Mouse (Mus musculus): ENCODE measurements around the gene Plekho1. TPM values are rescaled to one million over a fixed set of nuclear protein-coding genes. Genes with fewer than 3 reads are reported as not detected.
A peak's percentile ranks its signal among the peaks of the same experiment; 100 is the strongest.
"Not testable (repeated sequence)": the region's sequence is repeated elsewhere in the genome, so short reads cannot be mapped to it uniquely, and the experiment has no call there.

Plekho1 gene
- total RNA-seq, 2 experiments from 2014 or later: 37.0 to 41.3 TPM

DNA sequence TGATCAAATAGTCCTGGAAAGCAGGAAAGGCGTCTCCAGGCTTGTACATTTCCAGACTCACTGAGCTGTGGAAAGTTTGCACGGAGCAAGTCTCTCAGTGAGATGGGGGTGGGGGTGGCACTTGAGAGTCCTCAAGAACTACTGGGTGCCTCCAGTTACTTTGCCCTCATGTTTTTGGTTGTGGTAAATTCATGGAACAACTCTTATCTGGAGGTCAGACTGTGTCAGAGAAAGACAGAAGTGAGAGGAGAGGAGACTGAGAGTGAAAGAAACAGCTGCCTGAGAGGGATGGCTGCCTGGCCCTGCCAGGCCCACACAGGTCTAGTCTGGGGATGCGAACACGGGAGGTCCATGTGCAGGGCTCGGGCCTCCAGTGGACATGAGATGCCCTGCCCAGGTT, 40.5 kb downstream of the Plekho1 start:
- DNase-seq (ENCODE audit: extremely low spot score in 1 of 2, low spot score in 1 of 2): no peak

DNA sequence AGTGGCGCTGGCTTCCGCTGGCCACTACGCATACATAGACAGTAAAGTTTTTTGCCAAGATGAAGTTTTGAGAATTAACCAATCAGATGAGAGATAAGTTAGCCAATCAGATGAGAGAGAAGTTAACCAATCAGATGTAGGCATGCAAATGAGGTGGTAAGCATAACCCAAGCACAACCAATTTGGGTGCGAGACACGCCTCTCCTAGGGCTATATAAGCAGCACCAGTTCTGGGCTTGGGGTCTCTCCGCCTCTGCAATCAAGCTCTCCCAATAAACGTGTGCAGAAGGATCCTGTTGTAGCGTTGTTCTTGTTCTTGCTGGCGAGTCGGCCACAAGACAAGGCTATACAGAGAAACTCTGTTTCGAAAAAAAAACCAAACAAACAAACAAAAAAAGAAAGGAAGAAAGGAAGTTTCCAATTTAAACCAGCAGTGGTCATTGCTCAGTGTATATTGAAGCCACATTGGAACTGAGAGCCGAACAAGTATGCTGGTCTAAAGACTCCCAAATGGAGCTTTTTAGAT, 41.1 kb downstream of the Plekho1 start:
- not testable (repeated sequence) for DNase-seq (ENCODE audit: extremely low spot score in 1 of 2, low spot score in 1 of 2)

DNA sequence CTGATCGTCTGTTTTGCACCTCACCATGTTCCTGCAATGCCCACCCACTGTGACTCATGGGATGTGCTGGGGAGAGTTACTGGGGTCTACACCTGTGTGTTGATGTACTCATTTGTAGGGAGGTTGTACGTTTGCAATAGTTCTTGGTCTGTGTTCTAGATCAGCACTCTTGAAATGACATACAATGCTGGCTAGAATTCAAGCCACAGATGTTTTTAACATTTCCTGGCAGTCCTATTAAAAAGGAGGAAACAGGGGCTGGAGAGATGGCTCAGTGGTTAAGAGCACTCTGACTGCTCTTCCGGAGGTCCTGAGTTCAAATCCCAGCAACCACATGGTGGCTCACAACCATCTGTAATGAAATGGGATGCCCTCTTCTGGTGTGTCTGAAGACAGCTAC, 42.3 kb downstream of the Plekho1 start:
- DNase-seq (ENCODE audit: extremely low spot score in 1 of 2, low spot score in 1 of 2): no peak

DNA sequence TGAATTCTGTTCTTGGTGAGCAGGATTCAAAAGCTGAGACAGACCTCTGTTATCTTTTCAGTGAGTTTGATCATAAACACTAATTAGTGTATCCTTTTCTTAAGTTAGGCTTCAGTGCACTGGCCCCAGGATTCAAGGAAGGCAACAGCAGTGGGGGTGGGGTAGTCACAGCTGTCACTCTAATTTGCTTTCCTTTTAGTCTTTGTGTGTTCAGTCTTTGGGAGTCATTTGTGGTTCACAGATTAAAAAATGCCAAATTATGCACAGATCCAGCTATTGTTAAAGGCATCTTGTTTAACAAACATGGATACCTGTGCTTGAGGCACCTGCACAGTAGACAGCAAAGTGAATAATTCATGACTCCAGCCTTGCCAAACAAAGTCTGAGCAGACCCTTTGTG, 42.8 kb downstream of the Plekho1 start:
- DNase-seq (ENCODE audit: extremely low spot score in 1 of 2, low spot score in 1 of 2): no peak

DNA sequence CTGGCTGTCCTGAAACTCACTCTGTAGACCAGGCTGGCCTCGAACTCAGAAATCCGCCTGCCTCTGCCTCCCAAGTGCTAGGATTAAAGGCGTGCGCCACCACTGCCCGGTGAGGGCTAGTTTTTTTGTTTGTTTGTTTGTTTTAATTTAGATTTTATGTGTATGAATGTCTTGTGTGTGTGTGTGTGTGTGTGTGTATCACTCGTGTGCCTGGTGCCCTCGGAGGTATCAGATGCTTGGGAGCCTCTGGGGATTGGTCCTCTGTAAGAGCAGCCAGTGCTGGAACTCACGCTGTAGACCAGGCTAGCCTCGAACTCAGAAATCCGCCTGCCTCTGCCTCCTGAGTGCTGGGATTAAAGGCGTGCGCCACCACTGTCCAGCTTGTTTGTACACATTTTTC, 44.2 kb downstream of the Plekho1 start:
- DNase-seq (ENCODE audit: extremely low spot score in 1 of 2, low spot score in 1 of 2): not testable (repeated sequence)

DNA sequence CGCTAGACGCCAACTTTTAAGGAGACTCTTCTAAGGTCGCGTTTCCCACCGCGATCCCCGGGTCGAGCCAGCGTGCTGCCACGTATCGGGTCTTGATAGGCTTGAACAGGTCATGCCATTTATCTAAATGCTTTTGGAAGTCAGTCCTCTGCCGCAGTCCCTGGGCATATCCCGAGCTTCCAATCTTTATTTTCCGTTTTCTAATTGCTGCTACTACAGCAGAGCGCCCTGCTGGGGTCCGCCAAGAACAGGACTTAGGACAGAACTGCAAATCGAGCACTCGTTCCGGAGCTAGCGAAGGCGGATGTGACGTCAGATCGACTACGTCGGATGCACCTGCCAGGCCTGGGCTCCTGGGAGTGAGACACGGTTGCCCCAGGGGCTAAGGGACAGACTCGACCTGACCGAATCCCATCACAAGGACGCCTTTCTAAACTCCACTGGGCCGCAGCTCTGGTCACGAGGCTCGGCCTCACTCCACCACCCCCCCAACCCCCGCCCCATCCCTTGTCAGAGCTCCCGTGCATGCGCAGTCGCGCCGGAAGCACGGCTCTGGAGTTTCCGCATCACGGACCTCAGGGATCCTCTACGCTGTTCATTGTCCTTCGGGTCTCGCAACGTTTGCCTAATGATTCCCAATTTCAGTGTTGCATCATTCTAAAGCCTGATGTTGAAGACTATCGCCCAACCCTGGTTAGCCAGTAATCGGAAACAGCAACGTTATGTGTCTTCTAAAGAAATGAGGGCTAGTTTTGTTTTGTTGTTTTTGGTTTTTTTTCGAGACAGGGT, 44.8 kb downstream of the Plekho1 start:
- DNase-seq (ENCODE audit: extremely low spot score in 1 of 2, low spot score in 1 of 2): peak; percentile 83 to 97

DNA sequence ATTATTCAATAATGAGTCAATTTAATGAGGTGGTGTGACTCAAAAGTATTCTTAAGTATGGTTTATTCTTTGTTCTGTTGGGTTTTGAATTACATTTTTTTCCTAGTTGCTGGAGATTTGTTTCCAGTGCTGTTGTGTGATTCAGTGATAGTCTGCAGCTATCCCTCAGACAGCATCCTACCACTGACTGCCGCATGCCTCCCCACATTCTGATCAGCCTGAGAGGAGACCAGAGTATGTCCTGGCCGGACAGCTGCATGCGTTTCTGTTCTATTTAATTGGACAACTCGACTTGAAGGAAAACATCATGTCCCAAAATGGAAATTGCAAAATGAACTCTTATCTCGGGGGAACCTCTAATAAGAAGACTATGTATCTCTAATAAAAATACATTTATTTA, 47.5 kb downstream of the Plekho1 start:
- DNase-seq (ENCODE audit: extremely low spot score in 1 of 2, low spot score in 1 of 2): no peak

DNA sequence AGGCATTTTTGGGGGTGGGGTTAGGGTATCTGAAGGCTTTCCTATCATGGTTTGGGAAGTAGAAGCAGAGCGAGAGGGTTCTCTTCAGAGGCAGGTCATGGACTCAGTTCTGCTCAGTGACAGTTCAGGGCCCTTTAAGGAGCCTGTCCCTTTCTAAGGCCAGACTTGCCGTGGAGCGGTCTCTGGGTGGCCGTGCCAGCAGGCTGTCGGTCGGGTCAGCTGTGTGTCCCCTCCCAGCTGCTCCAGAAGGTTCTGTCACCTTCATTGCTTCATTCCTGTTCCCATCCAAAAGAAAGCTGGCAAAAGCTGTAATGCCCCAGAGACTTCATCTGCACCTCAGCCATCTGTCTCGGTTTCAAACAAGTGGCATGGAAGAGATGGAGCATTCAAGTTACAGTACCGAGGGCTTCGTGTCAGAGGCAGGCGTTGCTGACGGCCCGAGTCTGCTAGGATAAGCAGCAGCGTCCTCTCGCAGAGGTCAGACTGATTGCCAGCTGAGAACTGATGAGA, 50.0 kb downstream of the Plekho1 start:
- DNase-seq (ENCODE audit: extremely low spot score in 1 of 2, low spot score in 1 of 2): no peak

DNA sequence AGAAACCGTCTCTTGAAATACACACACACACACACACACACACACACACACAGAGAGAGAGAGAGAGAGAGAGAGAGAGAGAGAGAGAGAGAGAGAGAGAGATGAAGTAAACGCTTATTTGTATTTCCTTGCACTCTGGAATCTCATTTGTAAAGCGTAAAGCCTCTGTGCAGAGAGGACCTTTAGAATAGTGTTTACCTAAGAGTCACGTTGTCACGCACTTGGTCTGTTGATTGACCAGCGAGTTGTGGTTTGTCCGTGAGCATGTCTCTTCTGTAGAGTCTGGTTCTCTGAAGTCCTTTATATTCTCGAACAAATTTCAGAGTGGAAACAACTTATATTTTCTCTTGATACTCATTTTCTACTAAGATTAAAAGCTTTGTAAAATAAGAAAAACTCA, 51.1 kb downstream of the Plekho1 start:
- no peak for DNase-seq (ENCODE audit: extremely low spot score in 1 of 2, low spot score in 1 of 2)

DNA sequence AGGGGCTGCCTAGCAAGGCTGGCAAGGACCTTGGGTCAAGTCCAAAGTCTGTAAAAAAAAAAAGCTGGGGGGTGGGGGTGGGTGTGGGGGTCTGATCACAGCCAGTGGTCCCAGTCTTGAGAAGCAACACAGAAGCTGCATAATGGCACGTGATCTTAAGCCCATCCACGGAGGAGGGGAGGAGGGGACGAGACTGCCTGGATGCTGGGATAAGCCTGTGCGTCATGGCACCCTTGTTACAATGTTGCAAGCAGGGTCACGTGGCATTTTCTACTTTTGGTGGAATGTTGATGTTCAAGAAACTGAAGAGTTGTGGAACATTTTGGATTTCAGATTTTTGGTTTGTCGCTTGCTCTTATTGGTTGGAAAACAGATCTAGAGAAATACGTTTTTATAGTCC, 52.6 kb downstream of the Plekho1 start:
- no peak for DNase-seq (ENCODE audit: extremely low spot score in 1 of 2, low spot score in 1 of 2)

DNA sequence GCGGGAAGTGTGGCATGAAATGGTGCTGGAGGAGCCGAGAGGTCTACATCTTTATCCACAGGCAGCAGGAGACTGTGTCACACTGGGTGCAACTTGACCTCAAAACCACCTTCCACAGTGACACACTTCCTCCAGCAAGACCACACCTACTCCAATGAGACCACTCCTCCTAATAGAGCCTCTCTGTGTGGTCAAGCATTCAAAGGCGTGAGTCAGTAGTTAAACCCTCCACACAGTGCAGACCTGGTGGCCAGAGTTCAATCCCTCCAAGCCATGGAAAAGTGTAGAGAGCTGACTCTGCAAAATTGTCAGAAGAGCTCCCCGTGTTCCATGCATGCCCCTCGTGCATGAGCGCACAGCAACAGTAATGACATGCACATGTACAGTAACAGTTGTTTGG, 53.1 kb downstream of the Plekho1 start:
- no peak for DNase-seq (ENCODE audit: extremely low spot score in 1 of 2, low spot score in 1 of 2)

DNA sequence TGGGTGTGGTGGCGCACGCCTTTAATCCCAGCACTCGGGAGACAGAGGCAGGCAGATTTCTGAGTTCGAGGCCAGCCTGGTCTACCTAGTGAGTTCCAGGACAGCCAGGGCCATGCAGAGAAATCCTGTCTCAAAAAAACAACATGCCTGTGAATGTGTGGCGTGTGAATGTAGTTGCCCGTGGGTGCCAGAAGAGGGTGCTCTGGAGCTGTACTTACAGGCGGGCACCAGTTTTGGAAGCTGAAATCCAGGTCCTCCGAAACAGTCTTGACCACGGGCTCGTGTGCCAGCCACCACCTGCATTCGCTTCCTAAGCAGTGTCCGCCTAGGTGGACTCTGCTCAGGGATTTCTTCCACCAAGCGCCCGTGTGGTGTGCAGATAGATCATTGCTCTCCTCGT, 57.0 kb downstream of the Plekho1 start:
- DNase-seq (ENCODE audit: extremely low spot score in 1 of 2, low spot score in 1 of 2): peak in 1 of 2 experiments; percentile 6

Other genes starting within 250 kb of the Plekho1 start
- gene Tars2, start 235.8 kb downstream of the Plekho1 start, total RNA-seq (2021): 10 to 100 TPM; 37.8 to 44.3 TPM
- gene Rprd2, start 177.1 kb downstream of the Plekho1 start, total RNA-seq (2021): 10 to 100 TPM; 62.3 to 69.6 TPM
- gene Prpf3, start 140.1 kb downstream of the Plekho1 start, total RNA-seq (2021): 10 to 100 TPM; 29.2 to 33.7 TPM
- 100 to 1,000 TPM; 151 to 172 TPM for gene Mrps21, start 124.5 kb downstream of the Plekho1 start, total RNA-seq (2021)
- 10 to 100 TPM in 1 of 2 experiments, 1 to 10 TPM in 1; 9.4 to 11.5 TPM for gene Ciart, start 113.8 kb downstream of the Plekho1 start, total RNA-seq (2021)
- 1 to 10 TPM; 4.2 to 6.5 TPM for gene BC028528, start 104.0 kb downstream of the Plekho1 start, total RNA-seq (2021)
- 10 to 100 TPM; 71.6 to 76.2 TPM for gene Aph1a, start 102.0 kb downstream of the Plekho1 start, total RNA-seq (2021)
- 10 to 100 TPM; 12.7 to 13.4 TPM for gene Car14, start 91.3 kb downstream of the Plekho1 start, total RNA-seq (2021)
- 10 to 100 TPM; 73.8 to 73.9 TPM for gene Anp32e, start 66.8 kb downstream of the Plekho1 start, total RNA-seq (2021)
- 10 to 100 TPM; 42.2 to 45.0 TPM for gene Vps45, start 62.5 kb upstream of the Plekho1 start, total RNA-seq (2021)
- 10 to 100 TPM; 31.9 to 33.6 TPM for gene Otud7b, start 108.5 kb upstream of the Plekho1 start, total RNA-seq (2021)
- 1 to 10 TPM; 3.8 to 4.4 TPM for gene Mtmr11, start 166.0 kb upstream of the Plekho1 start, total RNA-seq (2021)
- gene Sf3b4, start 176.3 kb upstream of the Plekho1 start, total RNA-seq (2021): 10 to 100 TPM; 45.8 to 49.4 TPM
- 100 to 1,000 TPM; 379 to 381 TPM for gene Sv2a, start 185.2 kb upstream of the Plekho1 start, total RNA-seq (2021)
- 10 to 100 TPM; 16.5 to 17.9 TPM for gene Bola1, start 223.7 kb upstream of the Plekho1 start, total RNA-seq (2021)
- 1 to 10 TPM; 8.5 to 9.2 TPM for gene Hist2h2ab, start 223.9 kb upstream of the Plekho1 start, total RNA-seq (2021)
- 10 to 100 TPM; 23.0 to 27.5 TPM for gene Hist2h2ac, start 224.9 kb upstream of the Plekho1 start, total RNA-seq (2021)
- 1 to 10 TPM; 5.6 to 5.9 TPM for gene Hist2h2be, start 225.1 kb upstream of the Plekho1 start, total RNA-seq (2021)
- gene Hist2h3c2, start 243.1 kb upstream of the Plekho1 start, total RNA-seq (2021): 10 to 100 TPM in 1 of 2 experiments, 1 to 10 TPM in 1; 9.9 to 11.0 TPM
- gene Hist2h2aa2, start 244.3 kb upstream of the Plekho1 start, total RNA-seq (2021): 100 to 1,000 TPM; 225 TPM
- gene Hist2h2aa1, start 249.5 kb upstream of the Plekho1 start, total RNA-seq (2021): 1 to 10 TPM; 3.0 to 6.9 TPM

Measured in layer of hippocampus, postnatal 25 days (tissue).